Comparison of ENCODE assay signal across 15 mouse cellular contexts in the genomic region with DNA sequence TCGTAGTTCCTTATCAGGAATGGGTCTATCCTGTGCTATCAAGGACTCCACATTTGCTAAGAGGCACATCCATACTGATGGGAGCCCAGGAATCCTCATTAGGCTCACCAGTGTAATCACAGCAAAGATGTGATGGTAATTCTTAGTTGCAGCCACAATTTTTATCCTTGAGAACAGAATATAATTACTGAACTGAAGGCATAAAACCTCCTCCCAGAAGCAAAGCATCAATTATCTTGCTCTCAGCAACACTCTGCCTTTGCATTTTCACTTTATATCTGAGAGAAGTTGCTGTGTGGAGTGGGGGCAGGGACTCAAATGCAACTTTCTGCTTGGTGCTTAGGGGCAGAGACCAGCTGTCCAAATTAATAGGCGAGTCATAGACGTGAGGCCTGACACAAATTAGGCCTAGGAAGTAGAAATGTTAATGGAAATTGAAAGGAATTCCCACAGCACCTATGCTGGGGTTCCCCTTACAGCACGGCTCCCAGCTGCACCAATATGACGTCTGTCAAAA.
DNase-seq lines count a peak whose midpoint lies in the region; ATAC-seq lines count a peak whose summit lies in the region.
"Had no signal": no experiment of that assay in that cellular context is flagged by ENCODE, and none has a peak within 500 bp of the region (broad histone marks: within the 10 kb centered on the region; RNA-seq: fewer than 3 reads in every experiment).

No protein-coding gene starts in this region.

- no peaks in the 10 kb centered on the region for H3K9me3 ChIP-seq in embryonic facial prominence, embryonic 12.5 days
- H3K9me3 ChIP-seq in hindbrain, embryonic 12.5 days (replicated peaks), result no peaks in the 10 kb centered on the region
- no peaks in the 10 kb centered on the region for H3K9me3 ChIP-seq in midbrain, embryonic 15.5 days
- H3K9me3 ChIP-seq: G1E had no signal

- H3K36me3 ChIP-seq in embryonic facial prominence, embryonic 12.5 days, result no peaks in the 10 kb centered on the region
- H3K36me3 ChIP-seq in hindbrain, embryonic 12.5 days, result no peaks in the 10 kb centered on the region
- H3K36me3 ChIP-seq in midbrain, embryonic 15.5 days (replicated peaks), result no peaks in the 10 kb centered on the region
- H3K36me3 ChIP-seq: G1E had no signal

- H3K4me3 ChIP-seq in embryonic facial prominence, embryonic 12.5 days, result no peak overlapping the region
- no peak overlapping the region for H3K4me3 ChIP-seq in hindbrain, embryonic 12.5 days
- no peak overlapping the region for H3K4me3 ChIP-seq in midbrain, embryonic 15.5 days

- WGBS in embryonic facial prominence, embryonic 12.5 days, result 39% methylated on average over 5 of the region's 5 CpGs
- 47% methylated on average over 5 of the region's 5 CpGs for WGBS in hindbrain, embryonic 12.5 days
- WGBS in midbrain, embryonic 15.5 days, result 46% methylated on average over 5 of the region's 5 CpGs

- H3K27me3 ChIP-seq in embryonic facial prominence, embryonic 12.5 days, result no peaks in the 10 kb centered on the region
- H3K27me3 ChIP-seq in hindbrain, embryonic 12.5 days, result no peaks in the 10 kb centered on the region
- H3K27me3 ChIP-seq in midbrain, embryonic 15.5 days (replicated peaks), result no peaks in the 10 kb centered on the region

- H3K4me2 ChIP-seq in embryonic facial prominence, embryonic 12.5 days (replicated peaks), result no peak overlapping the region
- H3K4me2 ChIP-seq in hindbrain, embryonic 12.5 days (replicated peaks), result no peak overlapping the region
- H3K4me2 ChIP-seq in midbrain, embryonic 15.5 days, result no peak overlapping the region
- H3K4me2 ChIP-seq: lung, embryonic 14.5 days had no signal

- H3K27ac ChIP-seq in embryonic facial prominence, embryonic 12.5 days, result no peak overlapping the region
- H3K27ac ChIP-seq in hindbrain, embryonic 12.5 days, result no peak overlapping the region
- 0 out of 2 replicates have a peak overlapping the region, but pooled peaks have one; percentile 15 for H3K27ac ChIP-seq in midbrain, embryonic 15.5 days

- H3K9ac ChIP-seq in embryonic facial prominence, embryonic 12.5 days, result no peak overlapping the region
- no peak overlapping the region for H3K9ac ChIP-seq in hindbrain, embryonic 12.5 days
- H3K9ac ChIP-seq in midbrain, embryonic 15.5 days, result no peak overlapping the region
- H3K9ac ChIP-seq: lung, embryonic 14.5 days had no signal

- ATAC-seq in embryonic facial prominence, embryonic 12.5 days (ENCODE audit: insufficient number of reproducible peaks, insufficient read depth, low FRiP score, low TSS enrichment), result peak; percentile 69; the same call in 1 of the 2 replicates
- ATAC-seq in hindbrain, embryonic 12.5 days (ENCODE audit: low FRiP score), result peak; percentile 97
- ATAC-seq in midbrain, embryonic 15.5 days (replicated peaks), result peak; percentile 95
- ATAC-seq: intestine, embryonic 16.5 days had no signal

- peak; percentile 51 for DNase-seq in brain, adult 2 months (ENCODE audit: low read depth, low spot score)
- DNase-seq in layer of hippocampus, postnatal 25 days (ENCODE audit: extremely low spot score in 1 of 2, low spot score in 1 of 2), result no peak
- DNase-seq in thymus, postnatal 25 days, result no peak
- no peak for DNase-seq in kidney, postnatal 4 days
- DNase-seq: adrenal gland, postnatal 25 days; gastrocnemius, postnatal 10 days; heart, postnatal 14 days; lung, embryonic 14.5 days; right cerebral cortex, postnatal 25 days; thymus, adult 2 months had no signal

- no peaks in the 10 kb centered on the region for H3K4me1 ChIP-seq in embryonic facial prominence, embryonic 12.5 days
- no peaks in the 10 kb centered on the region for H3K4me1 ChIP-seq in hindbrain, embryonic 12.5 days
- H3K4me1 ChIP-seq in midbrain, embryonic 15.5 days, result no peaks in the 10 kb centered on the region
